Mouse (Mus musculus) 3134 (cell line): ENCODE measurements around the gene Col27a1.
A peak's percentile ranks its signal among the peaks of the same experiment; 100 is the strongest.

Source experiments
- DNase-seq: peaks from one replicate; pipeline ENCODE4 v3.0.0-alpha.2; 2011; ENCODE audit warnings: low spot score; ENCODE audit not compliant: insufficient read length; ENCODE audit errors: extremely low read depth

Col27a1 gene

DNA sequence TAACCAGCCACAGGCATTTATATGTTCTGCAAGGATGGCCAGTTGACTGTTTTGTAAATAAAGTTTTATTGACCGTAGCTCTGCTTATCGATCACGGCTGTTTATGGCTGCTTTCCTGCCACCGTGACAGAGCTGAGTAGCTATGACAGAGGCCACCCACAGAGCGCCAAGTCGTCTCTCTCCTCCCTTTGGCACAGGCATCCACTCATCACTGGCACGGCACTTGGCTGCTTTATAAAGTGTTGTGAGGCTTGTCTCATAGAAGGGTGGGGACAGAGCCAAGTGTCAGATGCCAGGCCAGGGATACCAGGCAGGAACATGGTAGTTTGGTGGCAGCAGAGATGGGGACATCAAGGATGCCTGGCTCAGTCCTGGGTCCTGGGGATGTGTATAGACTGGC is 43.5 kb downstream of the Col27a1 start:
- no peak for DNase-seq

DNA sequence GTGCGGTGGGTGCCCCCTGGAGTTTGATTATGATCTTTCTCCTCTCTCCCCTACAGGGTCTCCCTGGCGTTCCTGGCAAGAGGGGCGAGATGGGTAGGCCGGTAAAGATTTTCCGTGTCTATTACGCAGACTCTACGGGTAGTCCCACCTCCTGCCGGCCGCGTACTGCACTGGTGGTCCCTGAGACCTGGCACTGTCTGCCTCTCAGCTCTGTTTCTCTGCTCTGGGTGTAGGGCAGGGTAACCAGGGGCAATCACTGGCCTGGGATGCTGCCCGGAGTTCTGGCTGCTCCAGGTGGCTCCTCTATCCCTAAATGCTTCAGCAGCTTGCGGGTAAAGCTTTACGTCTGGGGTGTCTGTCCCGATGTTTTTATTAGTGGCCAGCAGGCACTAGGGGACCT is 44.3 kb downstream of the Col27a1 start:
- DNase-seq = no peak

DNA sequence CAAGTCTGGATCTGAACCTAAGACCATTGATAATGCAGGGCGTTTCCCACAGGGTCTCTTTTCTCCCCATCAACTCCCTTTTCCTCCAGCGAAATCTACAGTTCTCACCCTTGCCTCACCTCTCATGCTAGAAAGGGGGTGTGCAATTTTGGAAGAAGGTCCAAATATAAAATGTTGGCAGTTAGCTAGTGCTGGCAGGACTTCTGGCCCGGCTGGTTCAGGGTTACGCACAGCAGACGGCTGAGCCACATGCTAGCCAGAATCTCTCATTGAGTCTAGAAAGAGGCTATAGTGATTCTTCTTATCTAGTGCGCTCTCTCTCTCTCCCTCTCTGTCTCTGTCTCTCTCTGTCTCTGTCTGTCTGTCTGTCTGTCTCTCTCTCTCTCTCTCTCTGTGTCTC is 45.3 kb downstream of the Col27a1 start:
- no peak for DNase-seq

DNA sequence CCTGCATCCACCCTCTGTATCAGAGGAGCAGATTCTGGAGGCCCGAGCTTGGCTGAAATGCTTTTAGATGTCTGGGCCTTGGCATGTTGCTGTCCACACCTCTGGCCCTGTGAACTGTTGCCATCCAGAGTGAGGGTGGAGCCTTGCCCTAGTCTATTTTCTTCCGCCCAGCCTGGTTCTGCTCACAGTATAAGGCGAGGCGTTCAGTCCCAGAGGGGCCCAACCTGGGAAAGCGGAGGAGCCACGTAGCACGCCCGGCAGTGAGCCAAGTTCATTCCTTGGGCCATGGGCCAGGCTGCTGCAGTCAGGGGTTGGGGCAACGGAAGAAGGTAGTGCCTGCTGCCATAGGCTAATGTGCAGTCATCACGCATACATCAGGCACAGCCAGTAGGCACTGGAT is 46.7 kb downstream of the Col27a1 start:
- DNase-seq = no peak

DNA sequence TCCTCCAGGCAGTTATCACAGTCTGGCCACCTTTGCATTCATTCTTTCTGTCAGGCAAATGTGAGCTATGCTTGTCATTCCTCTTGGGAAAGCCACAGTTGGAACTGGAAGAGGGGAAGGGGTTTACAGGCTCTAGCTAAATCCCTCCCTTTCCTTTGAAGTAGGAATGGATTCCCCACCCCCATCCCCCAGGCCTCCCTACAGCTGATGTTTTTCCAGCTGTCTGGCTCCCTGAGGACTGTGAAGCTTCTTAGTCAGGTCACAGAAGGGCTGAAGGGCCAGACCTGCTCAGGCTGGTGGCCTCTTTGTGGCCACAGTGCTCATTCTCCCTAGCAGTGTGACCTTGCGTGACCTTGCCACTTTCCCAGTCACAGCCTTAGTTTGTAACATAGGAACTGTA is 49.1 kb downstream of the Col27a1 start:
- DNase-seq = no peak

DNA sequence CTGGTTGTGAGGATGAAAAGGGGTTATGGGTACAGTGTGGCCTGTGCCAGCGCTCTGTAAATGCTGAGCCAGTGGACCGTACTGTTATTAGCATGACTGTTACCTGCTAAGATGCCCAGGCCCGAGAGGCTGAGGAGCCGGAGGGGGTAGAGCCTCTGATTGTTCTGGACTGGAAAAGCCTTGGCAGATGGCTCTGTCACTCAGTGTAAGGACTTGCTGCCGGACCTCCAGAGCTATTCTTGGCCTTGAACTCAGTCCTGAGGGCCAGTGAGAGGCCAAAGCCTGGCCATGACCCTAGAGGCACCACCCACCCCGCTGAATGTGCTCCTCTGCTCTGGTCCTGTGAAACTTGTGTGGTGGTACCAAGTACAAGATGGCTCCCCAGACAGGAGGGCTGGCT is 52.5 kb downstream of the Col27a1 start:
- no peak for DNase-seq

DNA sequence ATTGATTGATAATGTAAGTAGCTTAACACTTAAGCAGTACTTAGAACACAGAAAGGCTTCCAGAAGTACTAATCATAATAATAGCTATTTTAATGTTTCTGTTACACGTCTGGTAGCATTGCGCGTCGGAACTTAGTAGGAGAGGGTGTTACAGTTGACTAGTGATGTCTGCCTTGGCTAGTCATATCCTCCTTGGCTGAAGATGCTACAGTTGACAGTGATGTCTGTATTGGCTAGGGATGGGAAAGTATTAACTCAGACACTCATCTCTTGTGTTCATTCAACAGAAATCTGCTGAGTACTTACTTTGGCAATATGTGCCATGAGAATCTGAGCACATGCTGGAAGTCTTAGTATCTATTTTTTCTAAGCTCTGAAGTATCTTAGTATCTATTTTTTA is 53.3 kb downstream of the Col27a1 start:
- DNase-seq = no peak

DNA sequence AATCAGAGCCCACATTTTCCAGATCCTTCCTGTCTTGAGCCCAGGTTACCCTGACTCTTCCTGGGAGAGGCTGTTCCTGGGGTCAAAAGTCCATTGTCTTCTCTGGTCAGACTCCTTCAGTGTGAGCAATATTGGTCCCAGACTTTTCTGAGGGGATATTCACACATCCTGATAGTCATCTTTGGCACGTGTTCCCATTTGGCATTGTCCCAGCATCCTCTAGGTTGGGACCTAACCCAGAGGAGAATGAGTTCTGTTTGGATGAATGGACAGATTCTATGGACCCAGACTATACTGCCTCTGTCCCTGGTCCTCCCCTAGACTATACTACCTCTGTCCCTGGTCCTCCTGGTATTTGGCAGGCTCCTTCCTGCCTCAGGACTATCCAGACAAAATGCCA is 53.8 kb downstream of the Col27a1 start:
- no peak for DNase-seq

DNA sequence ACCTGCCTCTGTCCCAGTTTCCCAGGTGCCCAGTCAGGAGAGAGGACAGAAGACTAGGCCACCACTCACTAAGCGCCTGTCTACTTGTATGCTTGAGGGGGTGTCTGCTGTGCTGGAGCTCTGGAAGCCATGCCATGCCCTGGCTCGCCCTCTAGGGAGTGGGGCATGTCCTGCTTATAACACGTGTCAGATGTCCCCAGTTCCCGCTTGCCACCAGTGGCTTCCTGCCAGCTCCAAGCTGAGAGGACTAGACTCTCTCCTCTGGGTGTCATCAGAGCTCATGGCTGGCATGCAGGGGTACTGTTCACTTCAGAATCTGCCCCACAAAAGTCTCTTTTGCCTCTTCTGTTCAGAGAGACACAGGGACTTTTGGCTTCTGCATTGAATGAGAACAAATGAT is 55.0 kb downstream of the Col27a1 start:
- DNase-seq = no peak

DNA sequence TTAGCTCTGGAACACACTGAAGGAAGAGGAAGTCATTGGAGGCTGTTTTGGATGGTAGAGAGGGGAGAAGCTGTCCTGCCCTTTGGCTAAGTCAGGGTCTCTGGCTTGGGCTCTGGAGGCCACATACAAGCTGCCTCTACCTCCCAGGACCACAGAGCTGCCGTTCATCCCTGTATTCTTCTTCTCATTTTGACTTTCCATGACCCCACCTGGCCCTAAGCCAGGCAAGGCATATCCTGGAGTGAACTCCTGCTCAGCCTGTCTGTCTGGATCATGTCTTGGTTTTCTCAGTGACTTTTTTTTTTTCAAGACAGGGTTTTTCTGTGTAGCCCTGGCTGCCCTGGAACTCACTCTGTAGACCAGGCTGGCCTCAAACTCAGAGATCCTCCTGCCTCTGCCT is 60.7 kb downstream of the Col27a1 start:
- no peak for DNase-seq

DNA sequence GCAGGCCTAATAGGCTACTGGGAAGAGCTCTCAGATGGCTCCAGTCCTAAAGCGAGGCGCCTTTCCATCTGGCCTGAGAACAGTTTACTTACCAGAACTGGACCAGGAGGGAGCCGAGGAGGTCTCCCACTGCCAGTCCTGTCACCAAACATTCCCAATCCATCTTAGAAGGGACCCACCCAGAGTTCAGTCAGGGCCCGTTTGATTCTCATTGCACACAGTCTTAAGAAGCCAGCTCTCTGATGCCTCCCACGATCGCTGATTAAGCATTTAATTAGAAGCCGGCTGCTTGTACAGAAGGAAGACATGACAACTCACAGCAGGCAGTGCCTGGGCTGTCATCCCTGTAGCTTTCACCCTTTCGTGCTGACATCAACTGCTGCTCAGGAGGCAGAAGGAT is 61.4 kb downstream of the Col27a1 start:
- DNase-seq = no peak

DNA sequence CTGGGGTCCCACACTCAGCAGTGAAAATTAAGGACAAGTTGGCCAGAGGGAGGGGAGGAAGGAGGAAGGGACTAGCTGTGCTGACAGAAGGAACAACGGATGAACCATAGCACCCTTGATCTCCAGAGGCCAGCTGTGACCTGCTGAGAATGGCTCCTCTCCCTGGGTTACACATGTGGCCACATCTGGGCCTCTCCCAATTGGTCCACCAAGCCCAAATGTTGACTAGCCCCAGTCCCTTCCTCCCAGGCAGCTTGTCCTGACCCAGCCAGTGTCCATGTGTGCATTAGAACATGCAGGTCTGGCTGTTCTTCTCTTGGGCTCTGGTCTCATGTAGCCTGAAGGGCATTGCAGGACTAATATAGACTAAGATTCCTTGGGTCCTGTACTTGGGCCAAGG is 62.8 kb downstream of the Col27a1 start:
- DNase-seq = no peak

DNA sequence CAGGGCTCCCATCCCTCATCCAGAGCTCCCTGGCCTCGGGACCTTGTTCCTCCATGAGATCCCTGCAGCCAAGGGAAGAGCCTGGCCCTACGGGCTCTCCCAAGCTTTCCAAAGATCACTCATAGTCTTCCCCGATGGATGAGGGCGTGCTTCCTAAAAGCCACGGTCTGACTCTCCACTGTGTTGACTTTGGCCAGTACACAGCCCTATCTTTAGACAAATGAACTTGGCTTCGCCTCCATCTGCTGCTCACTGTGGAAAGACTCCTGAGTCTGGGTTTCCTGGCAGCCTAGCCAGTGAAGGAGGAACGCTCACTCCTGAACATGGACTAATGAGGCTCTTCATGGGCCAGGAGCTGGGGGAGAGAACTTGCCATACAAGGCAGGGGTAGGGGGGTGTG is 65.0 kb downstream of the Col27a1 start:
- no peak for DNase-seq

DNA sequence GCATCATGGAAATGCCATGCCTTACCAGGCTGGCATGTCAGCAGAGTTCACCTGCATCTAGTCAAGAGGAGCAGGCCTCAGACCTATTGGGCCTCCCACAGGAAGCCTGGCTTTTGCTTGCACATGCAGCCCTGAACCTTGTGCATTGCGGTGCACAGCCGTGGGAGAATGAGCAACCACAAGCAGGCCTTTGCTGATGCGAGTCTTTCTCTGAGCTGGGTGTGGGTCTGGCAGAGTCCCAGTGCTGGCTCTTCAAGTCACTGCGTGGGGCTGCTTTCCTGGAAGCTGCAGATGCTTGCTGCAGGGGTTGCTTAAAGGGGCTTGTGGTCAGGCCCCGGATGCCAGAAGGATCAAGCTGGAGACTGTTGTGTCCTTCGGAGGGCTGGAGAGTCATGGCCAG is 67.9 kb downstream of the Col27a1 start:
- DNase-seq = no peak

DNA sequence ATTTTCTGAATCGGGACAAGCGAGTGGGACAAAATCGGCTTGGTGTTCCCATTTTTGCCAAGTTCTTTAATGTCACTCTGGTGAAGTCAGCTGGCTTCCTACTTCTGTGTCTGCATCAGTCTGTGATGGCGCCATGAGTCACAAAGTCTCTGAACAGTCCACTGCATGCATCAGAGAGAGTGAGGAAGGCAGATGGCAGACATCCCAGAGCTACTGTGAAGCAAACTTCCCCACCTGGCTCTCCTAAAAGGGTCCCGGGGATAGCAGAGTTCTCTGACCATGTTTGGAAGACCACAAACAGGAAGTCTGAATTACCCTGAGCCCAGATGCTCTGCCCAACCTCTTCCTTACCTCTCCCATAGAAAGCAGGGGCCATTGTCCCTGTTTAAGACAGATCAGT is 69.5 kb downstream of the Col27a1 start:
- no peak for DNase-seq

DNA sequence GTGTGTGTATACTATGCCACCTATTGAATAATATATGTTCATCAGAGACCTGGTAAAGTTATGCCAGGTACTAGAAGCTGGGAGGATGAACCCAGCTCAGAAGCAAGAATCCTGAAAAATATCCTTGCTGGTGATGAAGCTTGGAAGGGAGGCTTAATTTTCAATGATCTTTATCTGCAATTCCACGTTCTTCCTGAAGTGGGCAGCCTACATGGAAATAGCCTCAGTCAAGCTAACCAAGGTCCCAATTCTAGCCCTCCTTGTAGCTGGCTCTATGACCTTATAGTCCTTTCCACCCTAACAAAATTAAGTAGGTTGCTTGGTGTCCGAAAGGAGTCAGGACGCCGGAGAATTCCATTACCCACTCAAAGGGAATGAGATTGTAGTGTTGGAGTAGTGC is 72.2 kb downstream of the Col27a1 start:
- no peak for DNase-seq

DNA sequence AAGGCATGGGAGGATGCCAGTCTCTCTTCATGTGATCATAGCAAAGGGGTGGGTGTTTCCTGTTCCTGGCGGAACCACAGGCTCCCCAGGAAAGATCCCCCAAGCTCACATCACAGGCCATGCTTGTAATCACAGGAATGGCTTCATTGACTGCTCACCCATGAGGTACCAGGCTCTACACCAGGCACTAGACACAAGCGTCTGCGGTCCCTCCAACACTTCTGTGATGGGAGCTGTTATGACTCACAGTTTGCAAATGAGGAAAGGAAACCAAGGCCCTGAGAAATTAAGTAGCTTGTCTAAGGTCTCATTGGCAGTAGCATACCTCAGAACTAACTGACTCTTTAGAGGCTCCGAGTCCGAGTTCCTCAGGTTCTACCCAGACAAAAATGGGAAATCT is 74.7 kb downstream of the Col27a1 start:
- no peak for DNase-seq

DNA sequence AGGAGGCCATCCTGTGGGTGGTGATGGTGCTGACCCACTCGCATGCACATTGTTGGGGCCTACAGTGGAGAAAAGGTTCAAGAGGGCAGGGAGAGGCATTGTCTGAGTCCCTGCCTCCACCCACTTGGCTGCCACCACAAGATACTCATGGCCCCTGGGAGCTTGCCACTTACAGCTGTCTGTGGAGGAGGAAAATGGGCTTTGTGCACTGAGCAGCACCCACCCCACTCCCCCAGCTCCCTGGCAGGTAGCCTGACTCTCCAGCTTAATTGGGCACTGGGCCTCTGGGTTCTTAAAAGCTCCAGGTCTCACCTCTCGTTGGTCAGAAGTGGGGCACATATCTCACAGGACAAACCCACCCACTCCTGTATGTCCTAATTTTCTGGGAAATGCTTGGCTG is 76.3 kb downstream of the Col27a1 start:
- DNase-seq = no peak

DNA sequence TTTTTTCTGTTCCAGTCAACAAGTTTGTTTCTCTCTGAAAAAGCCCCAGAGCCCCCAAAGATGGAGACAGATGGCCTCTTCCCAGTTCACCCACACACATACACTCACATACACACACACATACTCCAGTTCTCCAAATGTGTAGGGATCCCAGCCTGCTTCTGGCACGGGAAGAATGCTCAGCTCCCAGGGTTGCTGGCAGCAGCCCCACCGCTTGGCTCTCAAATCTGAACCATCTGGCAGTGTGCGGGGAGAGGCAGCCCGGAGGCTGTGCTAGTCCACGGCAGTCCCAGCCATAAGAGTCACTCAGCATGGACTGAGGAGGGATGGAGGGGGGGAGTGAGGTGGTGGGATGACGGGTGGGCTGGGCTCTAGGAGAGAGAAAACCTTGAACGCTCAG is 77.3 kb downstream of the Col27a1 start:
- peak; percentile 38 for DNase-seq

DNA sequence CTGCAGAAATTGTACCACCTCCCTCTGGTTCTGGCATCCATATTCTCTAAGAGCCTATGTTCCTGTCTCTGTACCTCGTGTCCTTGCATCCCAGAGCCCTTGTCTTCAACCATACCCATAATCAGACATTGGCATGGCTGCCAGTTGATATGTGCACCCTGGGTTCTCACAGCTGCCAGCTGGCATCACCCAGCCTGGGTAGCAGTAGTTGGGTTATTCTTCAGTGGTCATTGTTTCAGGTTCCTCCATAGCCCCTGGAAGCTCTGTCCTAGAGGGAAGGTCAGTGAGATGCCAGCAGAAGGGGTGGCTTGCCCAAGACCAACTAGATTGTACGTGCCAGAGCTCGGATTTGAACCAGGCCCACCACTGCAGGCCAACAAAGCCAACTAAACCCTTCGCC is 77.9 kb downstream of the Col27a1 start:
- no peak for DNase-seq

DNA sequence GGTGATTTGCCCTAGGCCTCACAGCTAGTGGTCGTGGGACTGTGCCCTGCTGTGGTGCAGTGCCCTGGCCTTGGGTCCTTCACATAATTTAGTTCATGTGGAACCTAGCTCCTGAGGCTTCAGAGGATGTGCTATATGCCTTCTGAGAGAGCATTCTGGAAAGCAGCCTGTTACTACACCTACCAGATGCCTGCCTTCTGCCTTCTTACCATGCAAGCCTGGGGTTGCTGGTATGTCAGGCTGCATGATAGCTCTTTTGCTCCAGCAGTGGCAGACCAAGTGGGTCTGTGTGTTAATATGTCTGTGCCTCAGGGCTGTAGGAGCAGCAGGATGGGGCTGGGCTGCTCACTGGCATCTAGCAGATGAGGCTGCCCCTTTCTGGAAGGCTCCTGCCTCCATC is 81.8 kb downstream of the Col27a1 start:
- no peak for DNase-seq

DNA sequence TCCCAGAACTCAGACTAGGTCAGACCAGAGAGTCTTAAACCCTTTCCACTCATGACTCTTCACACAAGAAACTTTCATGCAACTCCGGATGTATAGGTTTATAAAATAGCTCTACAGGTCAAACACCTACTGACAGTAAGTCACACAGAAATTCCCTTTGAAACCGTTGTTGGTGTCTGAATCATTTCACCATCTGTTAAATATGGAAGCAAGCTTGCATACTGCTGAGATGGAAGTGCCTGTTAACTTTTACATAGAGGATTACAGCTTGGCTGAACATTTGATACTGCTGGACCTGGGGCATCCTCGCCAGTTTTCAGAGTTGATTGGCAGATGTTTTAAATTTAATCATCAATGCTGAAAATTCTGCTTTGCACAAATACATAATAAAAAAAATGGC is 82.5 kb downstream of the Col27a1 start:
- DNase-seq = no peak

DNA sequence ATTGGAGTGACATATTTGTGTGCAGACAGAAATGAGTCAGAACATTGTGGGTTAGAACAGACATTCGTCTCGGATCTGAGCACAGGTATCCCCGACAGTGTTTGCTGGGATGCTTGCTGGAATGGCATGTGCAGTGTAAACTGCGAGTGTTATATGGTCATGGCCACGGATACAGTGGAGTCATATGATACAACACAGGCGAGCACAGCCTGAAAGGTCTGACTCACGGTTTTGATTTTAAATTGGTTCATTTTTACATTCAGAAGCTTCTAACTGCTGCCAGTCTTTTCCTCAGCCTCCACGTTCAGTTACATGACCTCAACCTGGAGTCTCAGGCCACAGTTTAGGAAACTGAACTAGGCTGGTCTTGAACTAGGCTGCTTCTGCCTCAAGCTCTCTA is 83.1 kb downstream of the Col27a1 start:
- DNase-seq = no peak

DNA sequence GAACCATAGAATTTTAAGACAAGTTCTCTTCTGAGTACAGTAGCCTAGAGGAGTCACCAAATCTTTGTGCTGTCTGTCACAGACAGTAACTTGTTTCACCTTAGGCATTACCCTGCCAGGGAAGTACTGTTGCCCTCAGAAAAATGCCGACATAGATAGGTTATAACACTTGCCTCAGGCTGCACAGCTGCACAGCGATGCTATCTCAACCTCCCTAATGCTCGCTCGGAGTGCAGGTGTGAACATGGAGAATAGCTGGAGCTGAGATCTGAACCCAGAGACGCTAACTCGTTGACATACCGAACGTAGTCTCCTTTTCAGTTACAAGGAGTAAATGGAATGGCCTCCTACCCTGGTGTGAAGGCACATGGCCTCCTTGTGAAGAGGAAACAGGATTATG is 84.4 kb downstream of the Col27a1 start:
- DNase-seq = no peak
